Mouse (Mus musculus): ENCODE data around the gene Galk2. TPM values are rescaled to one million over a fixed set of nuclear protein-coding genes. Genes with fewer than 3 reads are reported as not detected.

The Galk2 gene
- total and polyA plus RNA-seq, 3 experiments: 0.08 to 0.29 TPM; not detected in 1

- TF ChIP-seq JUND (IDR thresholded peaks at IDR 0.05; ENCODE audit: low read depth, low read length) (no peak), ZC3H11A (IDR thresholded peaks at IDR 0.05; ENCODE audit: low read depth, low read length) (no peak), NELFE (IDR thresholded peaks at IDR 0.05; ENCODE audit: low read depth, low read length) (no peak)
- peaks cover 0 to 16% of the 10 kb centered on the region in 2 experiments; a peak in 2 of 4 replicates for H3K36me3 ChIP-seq (ENCODE audit: control insufficient read depth in 1 of 2, insufficient read depth in 2 of 2, low read length in 2 of 2)
- no peaks in the 10 kb centered on the region for H3K9me3 ChIP-seq (replicated peaks; ENCODE audit: insufficient read depth, low read length)
- H3K9ac ChIP-seq (ENCODE audit: control insufficient read depth, low read depth, low read length, poor library complexity, severe bottlenecking): no peak overlapping the region
- no peaks in the 10 kb centered on the region; a peak in 1 of 4 replicates for H3K27me3 ChIP-seq (ENCODE audit: control insufficient read depth in 1 of 2, insufficient read depth in 2 of 2, low read length in 2 of 2)
- no peak for DNase-seq (ENCODE audit: low read depth, low spot score)
- H3K4me3 ChIP-seq (ENCODE audit: control insufficient read depth in 1 of 2, insufficient read depth in 1 of 2, low read depth in 2 of 2, low read length in 2 of 2): no peak overlapping the region
- H3K4me1 ChIP-seq (ENCODE audit: control insufficient read depth in 1 of 2, insufficient read depth in 2 of 2, low read length in 2 of 2): peaks cover 6 to 18% of the 10 kb centered on the region in 2 experiments
- H3K79me2 ChIP-seq (ENCODE audit: control insufficient read depth, insufficient read depth, low read length, poor library complexity): no peaks in the 10 kb centered on the region
- no peak overlapping the region for H3K27ac ChIP-seq (ENCODE audit: control insufficient read depth, low read depth, low read length)
Observed at GRCm38 (mm10) chr2:125813972-125814595, 44.8 kb upstream of the Galk2 start.

DNA sequence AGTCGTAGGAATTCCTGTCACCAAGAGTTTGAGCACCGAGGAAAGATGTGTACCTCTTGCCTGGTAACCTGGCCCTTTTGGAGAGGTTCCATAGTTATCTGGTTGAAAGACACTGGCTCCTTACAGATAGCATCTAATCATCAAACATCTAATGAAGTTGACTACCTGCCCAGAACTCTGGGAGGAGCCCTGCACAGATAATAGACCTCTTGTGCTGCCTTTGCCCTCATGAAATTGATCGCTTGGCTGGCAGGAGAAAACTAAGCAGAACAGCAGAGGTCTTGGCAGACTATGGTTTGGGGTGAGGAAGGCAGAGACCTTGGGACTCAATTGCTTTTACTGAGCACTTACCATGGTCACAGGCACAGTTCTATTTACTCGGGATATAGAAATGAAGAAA, 38.5 kb upstream of the Galk2 start:
- Histone ChIP-seq H3K36me3 (ENCODE audit: control insufficient read depth in 1 of 2, insufficient read depth in 2 of 2, low read length in 2 of 2) (no peaks in the 10 kb centered on the region), H3K4me1 (ENCODE audit: control insufficient read depth in 1 of 2, insufficient read depth in 2 of 2, low read length in 2 of 2) (no peaks in the 10 kb centered on the region), H3K27ac (ENCODE audit: control insufficient read depth, low read depth, low read length) (no peak overlapping the region), H3K27me3 (ENCODE audit: control insufficient read depth in 1 of 2, insufficient read depth in 2 of 2, low read length in 2 of 2) (no peaks in the 10 kb centered on the region; a peak in 1 of 4 replicates), H3K4me3 (ENCODE audit: control insufficient read depth in 1 of 2, insufficient read depth in 1 of 2, low read depth in 2 of 2, low read length in 2 of 2) (no peak overlapping the region), H3K79me2 (ENCODE audit: control insufficient read depth, insufficient read depth, low read length, poor library complexity) (no peaks in the 10 kb centered on the region), H3K9ac (ENCODE audit: control insufficient read depth, low read depth, low read length, poor library complexity, severe bottlenecking) (no peak overlapping the region), H3K9me3 (replicated peaks; ENCODE audit: insufficient read depth, low read length) (no peaks in the 10 kb centered on the region)
- DNase-seq (ENCODE audit: low read depth, low spot score): no peak
- TF ChIP-seq E2F4 (IDR thresholded peaks at IDR 0.05; ENCODE audit: borderline replicate concordance, low read depth, low read length): no peak
- TF ChIP-seq NELFE (IDR thresholded peaks at IDR 0.05; ENCODE audit: low read depth, low read length): no peak
- no peak for TF ChIP-seq POLR2AphosphoS5 (IDR thresholded peaks at IDR 0.05; ENCODE audit: borderline replicate concordance, low read depth, low read length)
- no peak for TF ChIP-seq TCF12 (IDR thresholded peaks at IDR 0.05; ENCODE audit: low read depth, low read length)
- TF ChIP-seq CHD2 (IDR thresholded peaks at IDR 0.05; ENCODE audit: low read length): no peak
- no peak for TF ChIP-seq ZKSCAN1 (IDR thresholded peaks at IDR 0.05; ENCODE audit: low read depth, low read length)

- Histone ChIP-seq H3K9me3 (replicated peaks; ENCODE audit: insufficient read depth, low read length) (no peaks in the 10 kb centered on the region), H3K9ac (ENCODE audit: control insufficient read depth, low read depth, low read length, poor library complexity, severe bottlenecking) (no peak overlapping the region), H3K36me3 (ENCODE audit: control insufficient read depth in 1 of 2, insufficient read depth in 2 of 2, low read length in 2 of 2) (peaks cover 0 to 1% of the 10 kb centered on the region in 2 experiments; a peak in 1 of 4 replicates), H3K27me3 (ENCODE audit: control insufficient read depth in 1 of 2, insufficient read depth in 2 of 2, low read length in 2 of 2) (no peaks in the 10 kb centered on the region), H3K79me2 (ENCODE audit: control insufficient read depth, insufficient read depth, low read length, poor library complexity) (no peaks in the 10 kb centered on the region), H3K4me1 (ENCODE audit: control insufficient read depth in 1 of 2, insufficient read depth in 2 of 2, low read length in 2 of 2) (no peaks in the 10 kb centered on the region), H3K4me3 (ENCODE audit: control insufficient read depth in 1 of 2, insufficient read depth in 1 of 2, low read depth in 2 of 2, low read length in 2 of 2) (no peak overlapping the region), H3K27ac (ENCODE audit: control insufficient read depth, low read depth, low read length) (no peak overlapping the region)
- TF ChIP-seq UBTF (IDR thresholded peaks at IDR 0.05; ENCODE audit: borderline replicate concordance, insufficient read depth, low read depth, low read length): no peak
- TF ChIP-seq RCOR1 (IDR thresholded peaks at IDR 0.05; ENCODE audit: low read depth, low read length): no peak
- TF ChIP-seq TBP (IDR thresholded peaks at IDR 0.05; ENCODE audit: low read depth, low read length): no peak
- TF ChIP-seq NRF1 (IDR thresholded peaks at IDR 0.05; ENCODE audit: insufficient read depth, low read depth, low read length, poor library complexity, severe bottlenecking): no peak
- no peak for TF ChIP-seq POLR2AphosphoS2 (IDR thresholded peaks at IDR 0.05; ENCODE audit: low read length)
- no peak for TF ChIP-seq MYB (IDR thresholded peaks at IDR 0.05; ENCODE audit: low read depth, low read length)
- TF ChIP-seq ZNF384 (IDR thresholded peaks at IDR 0.05; ENCODE audit: low read depth, low read length): no peak
- TF ChIP-seq MYC (IDR thresholded peaks at IDR 0.05; ENCODE audit: low read depth, low read length): no peak
- no peak for TF ChIP-seq TAL1 (IDR thresholded peaks at IDR 0.05; ENCODE audit: low read length)
- no peak for TF ChIP-seq TCF12 (IDR thresholded peaks at IDR 0.05; ENCODE audit: low read depth, low read length)
- TF ChIP-seq BHLHE40 (IDR thresholded peaks at IDR 0.05; ENCODE audit: borderline replicate concordance, low read depth, low read length): no peak
- TF ChIP-seq ZKSCAN1 (IDR thresholded peaks at IDR 0.05; ENCODE audit: low read depth, low read length): no peak
- no peak for TF ChIP-seq MAFK (IDR thresholded peaks at IDR 0.05; ENCODE audit: borderline replicate concordance, low read depth, low read length)
- TF ChIP-seq USF1 (IDR thresholded peaks at IDR 0.05; ENCODE audit: low read depth, low read length): no peak
- no peak for DNase-seq (ENCODE audit: low read depth, low spot score)
Observed at GRCm38 (mm10) chr2:125826201-125826600, 32.7 kb upstream of the Galk2 start.

Data from MEL (cell line).